Mouse (Mus musculus) layer of hippocampus, adult 9-10 months (tissue): ENCODE measurements around the gene Fam163b.

Source experiments
- DNase-seq: peaks from one replicate; pipeline ENCODE4 v3.0.0; 2022; ENCODE audit warnings: low spot score

Fam163b gene

DNA sequence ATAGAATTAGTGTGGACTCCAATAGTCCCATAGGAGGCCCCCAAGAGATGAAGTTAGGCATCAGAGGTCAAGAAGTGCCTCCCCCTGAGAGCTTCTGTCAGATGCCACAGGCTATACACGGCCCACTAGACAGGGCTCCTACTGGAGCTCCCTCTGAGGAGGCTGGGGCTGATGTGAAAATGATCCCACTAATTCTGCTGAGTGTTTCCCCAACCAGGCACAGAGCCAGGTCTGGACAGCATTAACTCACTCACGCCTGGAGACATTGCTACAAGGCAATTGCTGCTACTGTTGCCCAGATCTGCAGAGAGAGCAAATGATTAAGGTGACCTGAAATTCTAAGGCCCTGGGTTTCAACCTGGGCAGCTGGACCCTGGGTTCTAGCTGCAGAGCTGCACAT, 56.5 kb downstream of the Fam163b start:
- DNase-seq, result no peak

GRCm38 (mm10) chr2:27084963-27085362, 57.3 kb downstream of the Fam163b start:
- no peak for DNase-seq

- DNase-seq, result no peak
Measured at GRCm38 (mm10) chr2:27083761-27084475, 58.4 kb downstream of the Fam163b start.

GRCm38 (mm10) chr2:27079649-27080048, 62.6 kb downstream of the Fam163b start:
- no peak for DNase-seq

- no peak for DNase-seq
Measured at GRCm38 (mm10) chr2:27079152-27079584, 63.1 kb downstream of the Fam163b start, which contains the start of gene Adamtsl2. Adamtsl2 (plus strand) TSS chr2:27079379.

GRCm38 (mm10) chr2:27078312-27078711, 64.0 kb downstream of the Fam163b start:
- DNase-seq, result no peak

GRCm38 (mm10) chr2:27077655-27078244, 64.5 kb downstream of the Fam163b start:
- no peak for DNase-seq

GRCm38 (mm10) chr2:27075485-27075884, 66.8 kb downstream of the Fam163b start:
- DNase-seq, result no peak

GRCm38 (mm10) chr2:27074804-27075203, 67.5 kb downstream of the Fam163b start:
- no peak for DNase-seq

DNA sequence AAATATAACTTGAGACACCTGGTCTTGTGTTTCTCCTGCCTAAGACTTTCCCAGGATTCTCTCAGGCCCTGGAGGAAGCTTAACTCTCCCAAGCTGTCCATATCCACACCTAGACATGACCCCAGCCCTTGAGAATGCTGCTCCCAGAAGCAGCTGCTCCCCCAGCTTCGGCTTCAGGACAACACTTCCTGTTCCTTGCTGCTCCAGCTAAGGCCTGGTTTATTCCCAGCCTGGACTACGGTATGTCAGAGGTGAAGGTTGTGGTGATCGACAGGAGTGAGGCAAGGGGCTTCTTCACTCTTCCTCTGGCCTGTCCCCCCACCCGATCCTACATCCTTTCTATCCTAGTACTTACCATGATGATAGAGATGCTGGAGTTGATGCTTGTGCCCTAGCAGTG, 68.9 kb downstream of the Fam163b start:
- no peak for DNase-seq

- no peak for DNase-seq
Measured at GRCm38 (mm10) chr2:27071978-27072377, 70.3 kb downstream of the Fam163b start, which contains the start of gene Mymk. Mymk (minus strand) TSS chr2:27072179.

GRCm38 (mm10) chr2:27071137-27071536, 71.2 kb downstream of the Fam163b start:
- peak; percentile 86 for DNase-seq

- no peak for DNase-seq
Measured at GRCm38 (mm10) chr2:27070247-27070813, 72.0 kb downstream of the Fam163b start.

DNA sequence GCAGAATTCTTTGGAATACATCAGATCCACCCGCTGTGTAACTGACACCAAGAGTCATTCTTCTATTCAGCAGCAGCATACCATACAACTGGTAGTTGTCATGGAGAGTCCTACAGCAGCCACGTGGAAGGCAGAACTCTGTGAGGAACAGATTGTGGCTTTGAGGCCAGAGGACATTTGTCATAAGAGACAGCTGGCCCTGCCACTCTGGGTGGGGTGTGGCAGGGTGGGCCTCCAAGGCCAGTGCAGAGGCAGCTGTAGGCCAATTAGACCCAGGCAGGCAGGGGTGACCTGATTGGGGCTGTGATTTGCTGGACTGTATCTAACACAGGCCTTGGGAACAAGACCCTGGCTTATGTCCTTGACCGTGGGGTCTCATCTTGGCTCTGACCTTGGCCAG, 72.6 kb downstream of the Fam163b start:
- DNase-seq, result no peak

DNA sequence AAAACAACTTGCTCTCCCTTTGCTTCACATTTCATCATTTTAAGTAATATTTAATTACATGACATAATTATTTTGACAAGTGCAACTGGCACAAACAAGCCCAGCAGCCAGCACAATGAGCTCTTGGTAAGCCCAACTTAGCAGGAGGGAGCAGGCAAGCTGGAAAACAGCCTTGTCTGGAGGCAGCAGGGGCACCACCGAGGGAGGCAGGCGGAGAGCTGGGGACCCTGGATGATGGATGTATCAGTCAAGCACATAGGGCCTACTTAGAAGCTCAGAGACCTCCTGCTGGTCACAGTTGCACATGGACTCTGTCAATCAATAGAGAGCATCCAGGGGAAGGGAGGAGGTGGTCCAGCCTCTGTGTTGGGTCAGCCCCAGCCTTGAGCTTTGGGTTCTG, 74.3 kb downstream of the Fam163b start:
- no peak for DNase-seq

DNA sequence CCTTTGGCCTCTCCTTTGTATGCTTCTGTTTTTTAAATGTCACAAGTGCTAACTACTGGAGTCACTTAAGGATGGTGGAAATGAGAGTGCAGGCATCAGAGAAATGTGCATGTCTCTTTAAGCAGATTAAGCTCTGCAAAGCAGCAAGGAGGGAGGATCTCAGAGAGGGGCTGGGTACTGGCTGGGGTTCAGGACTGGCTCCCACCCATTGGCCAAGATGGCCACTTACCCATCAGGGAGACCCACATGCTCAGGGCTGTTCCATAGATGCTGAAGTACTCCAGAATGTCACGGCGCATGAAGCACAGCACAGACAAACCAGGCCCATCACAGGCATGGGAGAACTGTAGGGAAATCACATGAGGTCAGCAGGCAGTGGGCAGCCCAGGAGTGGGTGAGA, 75.2 kb downstream of the Fam163b start:
- no peak for DNase-seq
